Mouse (Mus musculus) CH12.LX (cell line): ENCODE data around the gene Olfr670. TPM values are rescaled to one million over a fixed set of nuclear protein-coding genes. Genes with fewer than 3 reads are reported as not detected.

Source experiments
- DNase-seq: peaks from one replicate; pipeline ENCODE4 v3.0.0-alpha.2; 2013; ENCODE audit errors: extremely low read depth
- H3K27ac ChIP-seq: 2 replicates; pipeline ENCODE4 v1.5.1; 2012; ENCODE audit warnings: low read depth, mild to moderate bottlenecking, control low read depth, moderate library complexity; ENCODE audit not compliant: insufficient read depth
- H3K27me3 ChIP-seq: replicated peaks from 2 replicates; pipeline ENCODE3; 2012; ENCODE audit warnings: inconsistent platforms
- H3K36me3 ChIP-seq, 2 experiments: replicated peaks in 1 of 2; 2 replicates each; pipeline versions ENCODE3 to v1.6.1; 2012; ENCODE audit warnings: inconsistent platforms in 1 of 2, low read length in 1 of 2, mild to moderate bottlenecking in 1 of 2, mixed read lengths in 1 of 2, moderate library complexity in 1 of 2; ENCODE audit not compliant: control insufficient read depth in 1 of 2, insufficient read depth in 1 of 2
- H3K4me1 ChIP-seq, 2 experiments: 2 replicates each; pipeline ENCODE4 v1.6.1; 2012; ENCODE audit warnings: inconsistent platforms in 1 of 2, moderate library complexity in 1 of 2; ENCODE audit not compliant: insufficient read depth in 2 of 2, control insufficient read depth in 1 of 2
- H3K4me2 ChIP-seq: 2 replicates; pipeline ENCODE4 v1.6.1; 2012; ENCODE audit warnings: low read depth, mild to moderate bottlenecking, control low read depth; ENCODE audit not compliant: poor library complexity, insufficient read depth, severe bottlenecking
- H3K4me3 ChIP-seq, 3 experiments: fragments of 150-350 bp in 1 of 3; sonication (generic) in 1 of 3; replicated peaks in 1 of 3; 2 replicates each; pipeline versions ENCODE3 to v1.5.1; 2011 to 2012; ENCODE audit warnings: low read depth in 2 of 3, low read length in 2 of 3, mild to moderate bottlenecking in 2 of 3, moderate library complexity in 2 of 3, control low read depth in 1 of 3, improper control_type of control experiment in 1 of 3, inconsistent platforms in 1 of 3, mixed read lengths in 1 of 3; ENCODE audit not compliant: poor library complexity in 1 of 3
- H3K79me2 ChIP-seq: replicated peaks from 2 replicates; pipeline ENCODE4 v1.6.1; 2012; ENCODE audit warnings: mild to moderate bottlenecking, moderate library complexity; ENCODE audit not compliant: control insufficient read depth, poor library complexity, insufficient read depth, severe bottlenecking; ENCODE audit errors: extremely low read depth
- H3K9ac ChIP-seq: 2 replicates; pipeline ENCODE4 v1.6.1; 2012; ENCODE audit warnings: low read depth, mild to moderate bottlenecking, control low read depth, moderate library complexity; ENCODE audit not compliant: insufficient read depth
- H3K9me3 ChIP-seq: replicated peaks from 2 replicates; pipeline ENCODE3; 2012; ENCODE audit warnings: low read length, inconsistent platforms, mixed read lengths
- CHD1 ChIP-seq: IDR thresholded peaks from 2 replicates; pipeline ENCODE4 v1.6.1; 2012; ENCODE audit warnings: low read depth, low read length, improper control_type of control experiment, inconsistent platforms
- CHD2 ChIP-seq: IDR thresholded peaks from 2 replicates; pipeline ENCODE4 v1.6.1; 2011; ENCODE audit warnings: low read length, improper control_type of control experiment
- E2F4 ChIP-seq: IDR thresholded peaks from 2 replicates; pipeline ENCODE4 v1.6.1; 2011; ENCODE audit warnings: low read depth, low read length, improper control_type of control experiment; ENCODE audit not compliant: insufficient replicate concordance
- EP300 ChIP-seq: IDR thresholded peaks from 2 replicates; pipeline ENCODE4 v1.6.1; 2011; ENCODE audit warnings: low read length, improper control_type of control experiment
- JUND ChIP-seq: conservative IDR thresholded peaks from 2 replicates; pipeline ENCODE4 v1.6.1; 2011; ENCODE audit warnings: low read depth, low read length, improper control_type of control experiment
- KAT2A ChIP-seq: IDR thresholded peaks from 2 replicates; pipeline ENCODE4 v1.6.1; 2012; ENCODE audit warnings: low read length, improper control_type of control experiment, inconsistent platforms; ENCODE audit not compliant: insufficient replicate concordance
- MAX ChIP-seq: IDR thresholded peaks from 2 replicates; pipeline ENCODE4 v1.6.1; 2011; ENCODE audit warnings: low read length, improper control_type of control experiment
- MEF2A ChIP-seq: IDR thresholded peaks from 2 replicates; pipeline ENCODE4 v1.6.1; 2014; ENCODE audit warnings: low read depth, mild to moderate bottlenecking, inconsistent platforms, low read length, improper control_type of control experiment, borderline replicate concordance
- MXI1 ChIP-seq: IDR thresholded peaks from 2 replicates; pipeline ENCODE4 v1.6.1; 2011; ENCODE audit warnings: mild to moderate bottlenecking, low read depth, low read length, improper control_type of control experiment
- MYC ChIP-seq: IDR thresholded peaks from 2 replicates; pipeline ENCODE4 v1.6.1; 2011; ENCODE audit warnings: low read depth, mild to moderate bottlenecking, improper control_type of control experiment, low read length
- NELFE ChIP-seq: IDR thresholded peaks from 2 replicates; pipeline ENCODE4 v1.6.1; 2011; ENCODE audit warnings: low read depth, low read length, improper control_type of control experiment
- NRF1 ChIP-seq: IDR thresholded peaks from 2 replicates; pipeline ENCODE4 v1.6.1; 2014; ENCODE audit warnings: low read depth, mild to moderate bottlenecking, inconsistent platforms, low read length, improper control_type of control experiment, moderate library complexity
- PAX5 ChIP-seq: IDR thresholded peaks from 2 replicates; pipeline ENCODE4 v1.6.1; 2012; ENCODE audit warnings: low read length, inconsistent platforms, mixed read lengths
- RAD21 ChIP-seq: IDR thresholded peaks from 2 replicates; pipeline ENCODE4 v1.6.1; 2011; ENCODE audit warnings: low read depth, mild to moderate bottlenecking, low read length, improper control_type of control experiment, moderate library complexity
- RCOR1 ChIP-seq: conservative IDR thresholded peaks from 2 replicates; pipeline ENCODE4 v1.6.1; 2012; ENCODE audit warnings: low read depth, mild to moderate bottlenecking, inconsistent platforms, low read length, improper control_type of control experiment
- SMC3 ChIP-seq: IDR thresholded peaks from 2 replicates; pipeline ENCODE4 v1.6.1; 2011; ENCODE audit warnings: low read depth, low read length, improper control_type of control experiment
- TBP ChIP-seq: conservative IDR thresholded peaks from 2 replicates; pipeline ENCODE4 v1.6.1; 2011; ENCODE audit warnings: low read depth, low read length, improper control_type of control experiment
- ZKSCAN1 ChIP-seq: IDR thresholded peaks from 2 replicates; pipeline ENCODE4 v1.6.1; 2012; ENCODE audit warnings: low read depth, inconsistent platforms, low read length, improper control_type of control experiment, borderline replicate concordance
- ZMIZ1 ChIP-seq: IDR thresholded peaks from 2 replicates; pipeline ENCODE4 v1.6.1; 2012; ENCODE audit warnings: low read depth, mild to moderate bottlenecking, inconsistent platforms, low read length, improper control_type of control experiment
- ZNF384 ChIP-seq: IDR thresholded peaks from 2 replicates; pipeline ENCODE4 v1.6.1; 2012; ENCODE audit warnings: low read depth, low read length, improper control_type of control experiment, inconsistent platforms
- dilution Hi-C: fragments of 300-500 bp; cut with MboI; formaldehyde crosslinking; loops from 2 replicates; pipeline ENCODE4 v1.14.3; 2020; ENCODE audit warnings: low sequenced_read_pairs; ENCODE audit not compliant: extremely low pct_unique_long_range_greater_than_20kb, extremely low pct_ligation_motif_present
- in situ Hi-C: fragments of 300-500 bp; cut with MboI; formaldehyde crosslinking; loops from 3 replicates; pipeline ENCODE4 v1.14.3; 2019; ENCODE audit warnings: low sequenced_read_pairs, low pct_ligation_motif_present, low pct_unique_long_range_greater_than_20kb, mixed read lengths
- polyA plus RNA-seq: library from polyadenylated mRNA; unstranded; fragments of >175 nt; gene quantifications from 2 replicates; pipeline ENCODE4 v1.2.1, GENCODE M21; 2012; ENCODE audit warnings: low read depth; ENCODE audit not compliant: insufficient read length
- total RNA-seq, 2 experiments: library from RNA; depleted of rRNA; stranded (reverse); fragments of 300-350 nt in 1 of 2; fragments of >200 nt in 1 of 2; gene quantifications; 2 replicates each; pipeline ENCODE4 v1.2.3; 2012 to 2014

Gene Olfr670
- total RNA-seq (2012; rRNA removed), result not detected in 2 replicates
- total RNA-seq (2014; rRNA removed), result not detected in 2 replicates
- polyA plus RNA-seq, result not detected in 2 replicates

DNA sequence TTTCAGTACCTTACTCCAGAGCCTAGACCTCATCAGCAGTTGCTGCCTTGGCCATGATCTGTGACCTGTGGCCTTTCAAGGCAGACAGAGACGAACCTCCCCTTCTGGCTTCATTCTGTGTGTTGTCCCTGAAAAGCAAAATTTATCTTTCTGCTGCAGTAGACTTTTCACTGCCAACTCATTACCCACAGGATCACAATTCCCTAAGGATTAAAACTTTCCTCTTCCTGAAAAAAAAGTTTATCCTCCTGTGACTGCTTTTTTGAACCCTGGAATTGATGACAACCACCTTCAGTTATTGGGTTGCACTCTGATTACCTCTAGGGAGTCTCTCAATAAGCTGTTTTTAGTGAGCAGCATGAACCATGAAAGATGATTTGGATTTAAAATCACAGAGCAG, at the start of gene Olfr670:
Gene Olfr670, minus strand, starts transcription at position 101 of the 400 bp plus-strand sequence.
- Histone ChIP-seq H3K27me3 (no peaks in the 10 kb centered on the region), H3K9ac (no peak within 1 kb of the TSS), H3K4me3 (no peak within 1 kb of the TSS), H3K4me1 (no peaks in the 10 kb centered on the region), H3K27ac (no peak within 1 kb of the TSS), H3K36me3 (no peaks in the 10 kb centered on the region), H3K79me2 (no peaks in the 10 kb centered on the region), H3K9me3 (no peaks in the 10 kb centered on the region), H3K4me2 (no peak within 1 kb of the TSS)
- TF ChIP-seq SMC3 (no peak), ZKSCAN1 (no peak), ZNF384 (no peak), KAT2A (no peak), PAX5 (no peak), TBP (no peak), NRF1 (no peak), MAX (no peak)
- no peak for DNase-seq
- in situ Hi-C loops (no loop called here), dilution Hi-C loops (no loop called here)

DNA sequence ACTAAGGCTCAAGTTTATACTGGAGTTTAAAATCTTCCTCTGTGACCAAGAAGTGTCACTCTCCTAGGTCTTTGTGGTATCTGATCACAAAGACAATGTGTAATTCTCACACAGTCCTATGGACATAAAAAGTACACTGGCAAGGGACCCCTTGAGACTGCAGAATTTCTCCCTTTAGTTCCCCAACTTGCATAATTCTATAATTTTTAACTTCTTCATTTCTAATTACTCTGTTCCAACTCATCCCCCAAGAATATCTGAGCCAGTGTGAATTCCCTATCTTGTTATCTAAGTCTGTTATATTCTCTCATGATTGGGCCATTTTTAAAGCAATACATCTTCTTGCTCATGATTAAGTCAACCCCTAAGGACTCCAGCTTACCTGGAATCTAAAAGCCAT, 39.5 kb upstream of the Olfr670 start, which contains the start of gene Olfr672:
Gene Olfr672, minus strand, starts transcription at position 101 of the 400 bp plus-strand sequence.
- Histone ChIP-seq H3K4me3 (no peak within 1 kb of the TSS), H3K9ac (no peak within 1 kb of the TSS), H3K4me1 (no peaks in the 10 kb centered on the region), H3K79me2 (no peaks in the 10 kb centered on the region), H3K36me3 (no peaks in the 10 kb centered on the region), H3K9me3 (no peaks in the 10 kb centered on the region), H3K27ac (no peak within 1 kb of the TSS), H3K27me3 (no peaks in the 10 kb centered on the region), H3K4me2 (no peak within 1 kb of the TSS)
- no peak for DNase-seq
- dilution Hi-C loops, result no loop called here
- TF ChIP-seq SMC3 (no peak), MXI1 (no peak), JUND (no peak), RCOR1 (no peak), CHD2 (no peak), ZMIZ1 (no peak), EP300 (no peak), MEF2A (no peak), RAD21 (no peak), E2F4 (no peak), MYC (no peak), NELFE (no peak), CHD1 (no peak), ZNF384 (no peak)
- in situ Hi-C loops, result no loop called here
